Mouse (Mus musculus): ENCODE measurements at regions not wholly inside any gene's neighbourhood (a gene's known extent, or its start where the extent isn't known, plus 50 kb on each side); places are given as distances from the start of the nearest gene placed in this dataset.

- Histone ChIP-seq H3K27ac (ENCODE audit: insufficient read depth, low read depth, low read length) (no peak overlapping the region), H3K4me3 (ENCODE audit: insufficient read depth, low read depth, low read length) (no peak overlapping the region), H3K4me1 (ENCODE audit: control insufficient read depth, insufficient read depth, low read length) (peaks cover 22% of the 10 kb centered on the region)
- 87% methylated on average over 12 of the region's 12 CpGs for WGBS
- TF ChIP-seq POLR2A (IDR thresholded peaks at IDR 0.05; ENCODE audit: insufficient read depth, low read depth, low read length) (no peak), CTCF (IDR thresholded peaks at IDR 0.05; ENCODE audit: insufficient read depth, low read depth, low read length) (no peak)
Observed at GRCm38 (mm10) chr13:112212391-112212790, 75.9 kb upstream of the Ankrd55 start.

GRCm38 (mm10) chr13:112213652-112214081, 74.6 kb upstream of the Ankrd55 start:
- Histone ChIP-seq H3K27ac (ENCODE audit: insufficient read depth, low read depth, low read length) (peak overlapping the region; percentile 18; the same call in 1 of the 2 replicates), H3K4me3 (ENCODE audit: insufficient read depth, low read depth, low read length) (no peak overlapping the region), H3K4me1 (ENCODE audit: control insufficient read depth, insufficient read depth, low read length) (peaks cover 20% of the 10 kb centered on the region)
- 57% methylated on average over 17 of the region's 17 CpGs for WGBS
- TF ChIP-seq POLR2A (IDR thresholded peaks at IDR 0.05; ENCODE audit: insufficient read depth, low read depth, low read length) (no peak), CTCF (IDR thresholded peaks at IDR 0.05; ENCODE audit: insufficient read depth, low read depth, low read length) (no peak)

GRCm38 (mm10) chr13:112216084-112216483, 72.2 kb upstream of the Ankrd55 start:
- 93% methylated on average over 14 of the region's 14 CpGs for WGBS
- no peak overlapping the region for H3K27ac ChIP-seq (ENCODE audit: insufficient read depth, low read depth, low read length)
- no peak overlapping the region for H3K4me3 ChIP-seq (ENCODE audit: insufficient read depth, low read depth, low read length)
- H3K4me1 ChIP-seq (ENCODE audit: control insufficient read depth, insufficient read depth, low read length) = peaks cover 28% of the 10 kb centered on the region
- no peak for TF ChIP-seq CTCF (IDR thresholded peaks at IDR 0.05; ENCODE audit: insufficient read depth, low read depth, low read length)
- no peak for TF ChIP-seq POLR2A (IDR thresholded peaks at IDR 0.05; ENCODE audit: insufficient read depth, low read depth, low read length)

- H3K4me1 ChIP-seq (ENCODE audit: control insufficient read depth, insufficient read depth, low read length) = peaks cover 31% of the 10 kb centered on the region
- no peak overlapping the region for H3K4me3 ChIP-seq (ENCODE audit: insufficient read depth, low read depth, low read length)
- no peak overlapping the region for H3K27ac ChIP-seq (ENCODE audit: insufficient read depth, low read depth, low read length)
- WGBS = 43% methylated on average over 5 of the region's 5 CpGs
- no peak for TF ChIP-seq CTCF (IDR thresholded peaks at IDR 0.05; ENCODE audit: insufficient read depth, low read depth, low read length)
- TF ChIP-seq POLR2A (IDR thresholded peaks at IDR 0.05; ENCODE audit: insufficient read depth, low read depth, low read length) = no peak
Observed at GRCm38 (mm10) chr13:112218389-112218788, 69.9 kb upstream of the Ankrd55 start.

- no peak overlapping the region for H3K4me3 ChIP-seq (ENCODE audit: insufficient read depth, low read depth, low read length)
- WGBS = 43% methylated on average over 8 of the region's 8 CpGs
- TF ChIP-seq CTCF (IDR thresholded peaks at IDR 0.05; ENCODE audit: insufficient read depth, low read depth, low read length) (no peak), POLR2A (IDR thresholded peaks at IDR 0.05; ENCODE audit: insufficient read depth, low read depth, low read length) (no peak)
Observed at GRCm38 (mm10) chr13:112220184-112220583, 68.1 kb upstream of the Ankrd55 start.

GRCm38 (mm10) chr13:112223616-112224015, 64.6 kb upstream of the Ankrd55 start:
- Histone ChIP-seq H3K4me1 (ENCODE audit: control insufficient read depth, insufficient read depth, low read length) (peaks cover 18% of the 10 kb centered on the region), H3K27ac (ENCODE audit: insufficient read depth, low read depth, low read length) (0 out of 2 replicates have a peak overlapping the region, but pooled peaks have one; percentile 6), H3K4me3 (ENCODE audit: insufficient read depth, low read depth, low read length) (no peak overlapping the region)
- 70% methylated on average over 2 of the region's 2 CpGs for WGBS
- TF ChIP-seq CTCF (IDR thresholded peaks at IDR 0.05; ENCODE audit: insufficient read depth, low read depth, low read length) (no peak), POLR2A (IDR thresholded peaks at IDR 0.05; ENCODE audit: insufficient read depth, low read depth, low read length) (no peak)

More at GRCm38 (mm10) chr13:112220184-112220583, 68.1 kb upstream of the Ankrd55 start:
- Histone ChIP-seq H3K4me1 (ENCODE audit: control insufficient read depth, insufficient read depth, low read length) (peaks cover 21% of the 10 kb centered on the region), H3K27ac (ENCODE audit: insufficient read depth, low read depth, low read length) (peak overlapping the region; percentile 90)

GRCm38 (mm10) chr13:112227766-112228165, 60.5 kb upstream of the Ankrd55 start:
- Histone ChIP-seq H3K4me3 (ENCODE audit: insufficient read depth, low read depth, low read length) (no peak overlapping the region), H3K27ac (ENCODE audit: insufficient read depth, low read depth, low read length) (no peak overlapping the region), H3K4me1 (ENCODE audit: control insufficient read depth, insufficient read depth, low read length) (no peaks in the 10 kb centered on the region; the same call in 1 of the 2 replicates)
- TF ChIP-seq CTCF (IDR thresholded peaks at IDR 0.05; ENCODE audit: insufficient read depth, low read depth, low read length) = no peak
- no peak for TF ChIP-seq POLR2A (IDR thresholded peaks at IDR 0.05; ENCODE audit: insufficient read depth, low read depth, low read length)
- 67% methylated on average over 13 of the region's 13 CpGs for WGBS

- WGBS = 93% methylated on average over 4 of the region's 4 CpGs
- no peak overlapping the region for H3K27ac ChIP-seq (ENCODE audit: insufficient read depth, low read depth, low read length)
- H3K4me3 ChIP-seq (ENCODE audit: insufficient read depth, low read depth, low read length) = no peak overlapping the region
- H3K4me1 ChIP-seq (ENCODE audit: control insufficient read depth, insufficient read depth, low read length) = no peaks in the 10 kb centered on the region; the same call in 1 of the 2 replicates
- TF ChIP-seq CTCF (IDR thresholded peaks at IDR 0.05; ENCODE audit: insufficient read depth, low read depth, low read length) (no peak), POLR2A (IDR thresholded peaks at IDR 0.05; ENCODE audit: insufficient read depth, low read depth, low read length) (no peak)
Observed at GRCm38 (mm10) chr13:112228846-112229245, 59.4 kb upstream of the Ankrd55 start.

GRCm38 (mm10) chr13:112230176-112230575, 58.1 kb upstream of the Ankrd55 start:
- TF ChIP-seq CTCF (IDR thresholded peaks at IDR 0.05; ENCODE audit: insufficient read depth, low read depth, low read length) (no peak), POLR2A (IDR thresholded peaks at IDR 0.05; ENCODE audit: insufficient read depth, low read depth, low read length) (no peak)
- Histone ChIP-seq H3K27ac (ENCODE audit: insufficient read depth, low read depth, low read length) (no peak overlapping the region), H3K4me3 (ENCODE audit: insufficient read depth, low read depth, low read length) (no peak overlapping the region), H3K4me1 (ENCODE audit: control insufficient read depth, insufficient read depth, low read length) (no peaks in the 10 kb centered on the region; the same call in 1 of the 2 replicates)
- 92% methylated on average over 3 of the region's 3 CpGs for WGBS

GRCm38 (mm10) chr13:112234695-112235094, 53.6 kb upstream of the Ankrd55 start:
- TF ChIP-seq CTCF (IDR thresholded peaks at IDR 0.05; ENCODE audit: insufficient read depth, low read depth, low read length) (no peak), POLR2A (IDR thresholded peaks at IDR 0.05; ENCODE audit: insufficient read depth, low read depth, low read length) (no peak)
- H3K27ac ChIP-seq (ENCODE audit: insufficient read depth, low read depth, low read length) = no peak overlapping the region
- H3K4me3 ChIP-seq (ENCODE audit: insufficient read depth, low read depth, low read length) = no peak overlapping the region
- H3K4me1 ChIP-seq (ENCODE audit: control insufficient read depth, insufficient read depth, low read length) = no peaks in the 10 kb centered on the region
- WGBS = 85% methylated on average over 6 of the region's 6 CpGs

Measured in olfactory bulb, adult 2 months (tissue).